Mouse (Mus musculus) embryonic fibroblast, embryonic 13.5 days (primary cell): ENCODE results near the gene Slc38a1.

ENCODE experiments used
- CTCF ChIP-seq: IDR thresholded peaks from 2 replicates; pipeline ENCODE4 v1.5.1; 2011; ENCODE audit warnings: mild to moderate bottlenecking, control low read depth, low read length, moderate library complexity, borderline replicate concordance; ENCODE audit not compliant: insufficient read depth
- POLR2A ChIP-seq: IDR thresholded peaks from 2 replicates; pipeline ENCODE4 v1.6.1; 2011; ENCODE audit warnings: low read depth, mild to moderate bottlenecking, control low read depth, low read length, moderate library complexity

DNA sequence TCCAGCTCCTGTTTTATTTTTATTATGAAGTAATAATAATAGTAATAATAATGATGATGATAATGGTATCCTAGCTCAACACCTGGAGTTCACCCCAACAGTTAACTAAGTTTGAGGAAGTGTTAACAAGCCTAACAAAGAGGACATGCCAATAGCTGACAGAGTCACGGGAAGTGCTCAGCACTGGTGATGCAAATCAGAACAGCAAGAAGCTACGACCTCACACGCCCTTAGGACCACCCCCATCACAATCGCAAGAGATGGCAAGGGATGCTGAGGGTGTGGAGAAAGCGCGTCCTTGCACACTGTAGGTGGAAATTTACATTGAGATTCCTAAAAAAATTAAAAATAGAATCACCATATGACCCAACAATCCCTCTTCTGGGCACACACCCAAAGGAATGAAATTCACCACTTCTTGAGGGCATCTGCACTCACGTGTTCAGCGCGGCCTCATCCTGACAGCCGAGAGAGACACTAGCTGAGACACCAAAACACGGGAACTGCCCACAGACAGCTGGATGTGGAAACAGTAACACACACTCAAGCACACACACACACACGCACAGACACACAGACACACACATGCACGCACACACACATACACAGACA, 11.5 kb downstream of the Slc38a1 start:
- TF ChIP-seq POLR2A (no peak), CTCF (no peak)
